Mouse (Mus musculus): ENCODE measurements around the gene Grhl1. TPM values are rescaled to one million over a fixed set of nuclear protein-coding genes. Genes with fewer than 3 reads are reported as not detected.
A peak's percentile ranks its signal among the peaks of the same experiment; 100 is the strongest.

The Grhl1 gene
- total and polyA plus RNA-seq, 2 experiments from 2014 or later = 2.3 to 2.7 TPM

DNA sequence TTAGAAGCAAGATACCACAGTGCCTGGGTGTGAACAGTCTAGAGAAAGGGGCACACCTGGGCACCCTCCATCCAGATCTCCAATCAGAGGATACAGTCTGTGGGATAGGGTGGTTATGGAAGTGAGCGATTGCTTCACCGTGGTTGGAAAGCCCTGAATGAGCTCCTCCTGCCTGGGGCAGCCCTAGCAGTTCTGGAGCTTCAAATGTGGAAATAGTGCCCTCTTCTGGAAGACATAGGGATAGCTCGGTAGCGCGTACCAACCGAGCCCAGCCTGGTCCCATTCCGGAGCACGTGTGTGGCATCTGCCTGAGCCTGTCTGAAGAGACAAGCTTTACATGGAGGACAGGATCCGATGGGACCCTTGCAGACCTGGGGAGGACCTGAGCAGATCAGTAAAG lies 28.7 kb downstream of the Grhl1 start:
- Histone ChIP-seq H3K27ac (ENCODE audit: low read depth, low read length) (no peak overlapping the region), H3K9me3 (ENCODE audit: low read length) (no peaks in the 10 kb centered on the region), H3K4me1 (ENCODE audit: insufficient read depth) (no peaks in the 10 kb centered on the region), H3K36me3 (ENCODE audit: insufficient read depth) (no peaks in the 10 kb centered on the region), H3K4me3 (ENCODE audit: low read depth, low read length) (no peak overlapping the region), H3K9ac (no peak overlapping the region), H3K4me2 (ENCODE audit: low read depth) (no peak overlapping the region), H3K27me3 (ENCODE audit: insufficient read depth, low read length) (no peaks in the 10 kb centered on the region)
- WGBS = 3% methylated on average over 9 of the region's 9 CpGs
- peak; percentile 84 for TF ChIP-seq CTCF (IDR thresholded peaks at IDR 0.05; ENCODE audit: low read depth)
- peak; percentile 95 for ATAC-seq
- DNase-seq = peak; percentile 85

DNA sequence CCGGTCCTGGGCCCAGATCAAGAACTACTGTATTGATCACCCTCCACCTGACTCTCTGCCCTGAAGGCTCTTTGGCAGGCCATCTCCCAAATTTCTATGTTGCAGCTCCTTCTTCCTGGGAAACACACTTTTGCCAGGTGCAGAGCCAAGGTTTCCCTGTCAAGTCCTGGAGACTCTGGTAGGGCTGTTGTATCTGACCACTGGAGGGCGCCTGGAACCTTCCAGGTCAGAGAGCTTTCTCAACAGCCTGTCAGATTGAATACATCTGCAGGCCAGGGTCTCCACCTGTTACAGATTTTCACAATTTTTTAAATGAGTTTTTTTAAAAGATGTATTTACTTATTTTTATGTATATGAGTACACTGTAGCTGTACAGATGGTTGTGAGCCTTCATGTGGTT lies 31.2 kb downstream of the Grhl1 start:
- DNase-seq (peak; percentile 62), ATAC-seq (peak; percentile 30; the same call in 1 of the 2 replicates)
- H3K36me3 ChIP-seq (ENCODE audit: insufficient read depth) = no peaks in the 10 kb centered on the region
- H3K9me3 ChIP-seq (ENCODE audit: low read length) = no peaks in the 10 kb centered on the region
- H3K4me2 ChIP-seq (ENCODE audit: low read depth) = no peak overlapping the region
- no peaks in the 10 kb centered on the region for H3K27me3 ChIP-seq (ENCODE audit: insufficient read depth, low read length)
- H3K9ac ChIP-seq = no peak overlapping the region
- WGBS = 33% methylated on average over 2 of the region's 2 CpGs
- H3K27ac ChIP-seq (ENCODE audit: low read depth, low read length) = no peak overlapping the region
- H3K4me3 ChIP-seq (ENCODE audit: low read depth, low read length) = no peak overlapping the region
- TF ChIP-seq CTCF (IDR thresholded peaks at IDR 0.05; ENCODE audit: low read depth) = peak; percentile 73
- no peaks in the 10 kb centered on the region for H3K4me1 ChIP-seq (ENCODE audit: insufficient read depth)

DNA sequence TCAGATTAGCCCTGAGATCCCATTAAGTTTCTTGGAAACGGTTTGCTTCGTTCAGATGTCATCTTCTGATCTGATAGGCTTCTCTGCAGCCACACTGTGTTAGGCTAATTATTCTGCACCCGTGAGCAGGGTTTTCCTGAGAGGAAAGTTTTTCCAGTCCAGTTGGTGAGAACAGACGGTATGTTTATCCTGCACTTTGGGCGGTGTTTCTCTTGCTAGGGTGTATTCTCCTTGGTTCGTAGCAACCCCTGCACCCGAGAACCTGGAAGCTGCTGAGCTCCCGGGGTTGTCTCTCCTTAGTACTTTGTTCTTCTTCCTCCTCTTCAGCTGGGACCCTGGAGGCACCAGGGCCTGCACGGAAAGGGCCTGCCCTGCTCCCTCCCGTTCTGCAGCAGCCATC lies 34.1 kb downstream of the Grhl1 start:
- WGBS = 23% methylated on average over 10 of the region's 10 CpGs

DNA sequence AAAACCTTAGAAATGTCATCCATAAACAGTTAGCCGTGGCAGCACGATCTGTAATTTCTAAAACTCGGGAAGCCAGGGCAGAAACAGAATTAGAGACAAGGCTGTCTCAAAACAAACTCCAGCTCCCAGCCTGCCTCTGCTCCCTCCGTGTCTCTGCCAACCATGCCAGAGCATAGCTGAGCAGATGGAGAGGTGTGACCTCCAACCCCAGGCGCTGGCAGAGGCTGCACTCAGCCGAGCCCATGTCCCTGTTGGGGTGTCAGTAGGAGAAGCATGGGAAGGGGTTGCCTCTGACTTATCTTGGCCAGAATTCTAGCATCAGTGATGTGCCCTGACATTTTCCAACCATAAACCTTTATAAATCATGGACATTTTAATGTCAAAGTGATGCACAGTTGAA lies 40.5 kb downstream of the Grhl1 start:
- 80% methylated on average over 6 of the region's 6 CpGs for WGBS
- Histone ChIP-seq H3K4me3 (ENCODE audit: low read depth, low read length) (no peak overlapping the region), H3K27ac (ENCODE audit: low read depth, low read length) (no peak overlapping the region), H3K9me3 (ENCODE audit: low read length) (no peaks in the 10 kb centered on the region), H3K9ac (no peak overlapping the region), H3K27me3 (ENCODE audit: insufficient read depth, low read length) (no peaks in the 10 kb centered on the region), H3K4me1 (ENCODE audit: insufficient read depth) (no peaks in the 10 kb centered on the region), H3K4me2 (ENCODE audit: low read depth) (no peak overlapping the region), H3K36me3 (ENCODE audit: insufficient read depth) (no peaks in the 10 kb centered on the region)
- no peak for DNase-seq
- ATAC-seq = no peak; the same call in 1 of the 2 replicates
- TF ChIP-seq CTCF (IDR thresholded peaks at IDR 0.05; ENCODE audit: low read depth) = no peak

More for the DNA sequence above, 34.1 kb downstream of the Grhl1 start:
- H3K36me3 ChIP-seq (ENCODE audit: insufficient read depth) = no peaks in the 10 kb centered on the region
- no peak overlapping the region for H3K4me3 ChIP-seq (ENCODE audit: low read depth, low read length)
- H3K4me2 ChIP-seq (ENCODE audit: low read depth) = no peak overlapping the region
- H3K4me1 ChIP-seq (ENCODE audit: insufficient read depth) = no peaks in the 10 kb centered on the region
- DNase-seq (no peak), ATAC-seq (no peak)
- no peak overlapping the region for H3K9ac ChIP-seq
- no peaks in the 10 kb centered on the region for H3K27me3 ChIP-seq (ENCODE audit: insufficient read depth, low read length)
- TF ChIP-seq CTCF (IDR thresholded peaks at IDR 0.05; ENCODE audit: low read depth) = no peak
- no peak overlapping the region for H3K27ac ChIP-seq (ENCODE audit: low read depth, low read length)
- H3K9me3 ChIP-seq (ENCODE audit: low read length) = no peaks in the 10 kb centered on the region

DNA sequence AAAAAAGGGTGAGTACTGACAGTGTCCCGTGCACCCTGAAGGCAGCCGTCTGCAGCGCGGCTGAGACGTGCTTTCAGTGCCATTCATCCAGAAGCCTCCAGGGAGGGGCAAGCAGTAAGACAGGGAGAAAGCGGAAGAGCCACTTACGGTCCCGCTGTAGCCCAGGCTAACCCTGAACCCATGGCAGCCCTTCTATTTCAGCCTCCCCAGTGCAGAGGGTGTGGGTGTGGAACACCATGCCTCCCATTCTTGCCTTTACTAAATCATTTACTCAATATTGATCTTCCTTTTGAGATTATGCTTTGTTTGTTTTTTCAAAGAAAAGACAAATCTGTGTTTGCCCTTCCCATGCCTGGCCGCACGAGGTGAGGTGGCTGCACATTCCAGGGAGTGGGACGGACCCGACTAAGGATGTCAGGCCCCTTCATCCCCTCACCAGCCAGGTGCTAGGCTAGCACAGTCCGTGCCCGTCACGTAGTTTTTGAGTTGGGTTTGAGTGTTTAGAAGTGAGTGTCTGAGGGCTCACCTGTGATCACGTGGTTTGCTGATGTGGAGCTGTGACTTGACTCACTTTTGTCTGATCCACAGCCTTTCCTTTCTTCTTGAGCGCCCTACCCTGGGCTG lies 42.5 kb downstream of the Grhl1 start:
- Histone ChIP-seq H3K9ac (no peak overlapping the region), H3K36me3 (ENCODE audit: insufficient read depth) (no peaks in the 10 kb centered on the region), H3K27ac (ENCODE audit: low read depth, low read length) (no peak overlapping the region), H3K27me3 (ENCODE audit: insufficient read depth, low read length) (no peaks in the 10 kb centered on the region), H3K4me2 (ENCODE audit: low read depth) (no peak overlapping the region), H3K4me3 (ENCODE audit: low read depth, low read length) (no peak overlapping the region), H3K9me3 (ENCODE audit: low read length) (no peaks in the 10 kb centered on the region), H3K4me1 (ENCODE audit: insufficient read depth) (no peaks in the 10 kb centered on the region)
- DNase-seq (no peak), ATAC-seq (no peak)
- TF ChIP-seq CTCF (IDR thresholded peaks at IDR 0.05; ENCODE audit: low read depth) = no peak
- WGBS = 79% methylated on average over 17 of the region's 17 CpGs

DNA sequence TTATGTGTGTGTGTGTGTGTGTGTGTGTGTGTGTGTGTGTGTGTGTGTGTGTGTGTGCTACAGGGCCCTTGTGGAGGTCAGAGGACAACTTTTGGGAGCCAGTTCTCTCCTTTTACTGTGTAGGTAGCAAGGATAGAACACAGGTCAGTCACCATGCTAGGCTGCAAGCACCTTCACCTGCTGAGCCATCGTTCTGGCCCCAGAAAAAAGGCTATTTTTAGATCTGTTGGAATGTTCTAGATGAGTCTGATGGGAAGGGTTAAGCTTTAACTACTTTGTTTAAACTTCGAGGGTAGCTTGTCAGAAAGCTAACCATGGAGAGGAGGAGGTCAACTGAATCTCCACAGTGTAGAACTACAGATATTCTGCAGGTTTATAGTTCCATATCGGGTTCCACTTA lies 43.1 kb downstream of the Grhl1 start:
- Histone ChIP-seq H3K36me3 (ENCODE audit: insufficient read depth) (no peaks in the 10 kb centered on the region), H3K27me3 (ENCODE audit: insufficient read depth, low read length) (no peaks in the 10 kb centered on the region), H3K4me1 (ENCODE audit: insufficient read depth) (no peaks in the 10 kb centered on the region), H3K9me3 (ENCODE audit: low read length) (no peaks in the 10 kb centered on the region), H3K27ac (ENCODE audit: low read depth, low read length) (no peak overlapping the region), H3K9ac (no peak overlapping the region), H3K4me3 (ENCODE audit: low read depth, low read length) (no peak overlapping the region), H3K4me2 (ENCODE audit: low read depth) (no peak overlapping the region)
- 87% methylated on average over 3 of the region's 3 CpGs for WGBS
- ATAC-seq (no peak), DNase-seq (no peak)
- TF ChIP-seq CTCF (IDR thresholded peaks at IDR 0.05; ENCODE audit: low read depth) = no peak

DNA sequence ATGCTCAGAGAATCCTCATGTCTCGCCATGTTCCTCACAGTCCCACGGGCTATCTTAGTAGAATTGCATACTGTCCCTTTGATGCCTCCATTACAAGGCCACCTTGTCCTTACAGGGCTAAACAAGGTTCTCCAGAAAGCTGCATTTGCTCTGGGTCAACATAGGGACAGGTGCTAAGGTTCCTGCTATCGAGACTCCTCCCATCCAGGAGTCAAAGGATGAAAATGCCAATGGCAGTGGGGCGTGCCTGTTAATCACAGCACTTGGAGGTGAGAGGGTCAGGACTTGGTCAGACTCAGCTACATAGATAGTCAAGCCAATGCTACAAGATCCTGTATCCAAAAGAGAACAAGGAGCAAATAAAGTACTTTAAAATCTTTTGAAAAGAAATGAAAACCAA lies 47.4 kb downstream of the Grhl1 start:
- H3K27me3 ChIP-seq (ENCODE audit: insufficient read depth, low read length) = no peaks in the 10 kb centered on the region
- no peak overlapping the region for H3K9ac ChIP-seq
- no peak for ATAC-seq
- H3K27ac ChIP-seq (ENCODE audit: low read depth, low read length) = no peak overlapping the region
- DNase-seq = no peak
- 93% methylated on average over 4 of the region's 4 CpGs for WGBS
- no peaks in the 10 kb centered on the region for H3K36me3 ChIP-seq (ENCODE audit: insufficient read depth)
- no peaks in the 10 kb centered on the region for H3K9me3 ChIP-seq (ENCODE audit: low read length)
- no peak for TF ChIP-seq CTCF (IDR thresholded peaks at IDR 0.05; ENCODE audit: low read depth)
- no peaks in the 10 kb centered on the region for H3K4me1 ChIP-seq (ENCODE audit: insufficient read depth)
- H3K4me3 ChIP-seq (ENCODE audit: low read depth, low read length) = no peak overlapping the region
- H3K4me2 ChIP-seq (ENCODE audit: low read depth) = no peak overlapping the region
